Mouse (Mus musculus) ES-E14 (cell line): ENCODE measurements at regions not wholly inside any gene's neighbourhood (a gene's known extent, or its start where the extent isn't known, plus 50 kb on each side); places are given as distances from the start of the nearest gene placed in this dataset.

Source experiments
- DNase-seq: peaks from one replicate; pipeline ENCODE4 v3.0.0-alpha.2; 2013; ENCODE audit warnings: low read depth, low spot score
- H3K27ac ChIP-seq: 2 replicates; pipeline ENCODE4 v1.5.1; 2012; ENCODE audit warnings: low read depth, mild to moderate bottlenecking, low read length, moderate library complexity, mixed read lengths; ENCODE audit not compliant: poor library complexity, insufficient read depth, severe bottlenecking
- H3K36me3 ChIP-seq: 2 replicates; pipeline ENCODE4 v1.6.1; 2012; ENCODE audit warnings: mild to moderate bottlenecking, low read length, moderate library complexity, mixed read lengths; ENCODE audit not compliant: control insufficient read depth, poor library complexity, insufficient read depth, severe bottlenecking
- H3K4me1 ChIP-seq, 2 experiments: fragments of 150-350 bp in 1 of 2; sonication (generic) in 1 of 2; 2 replicates each; pipeline ENCODE4 v1.6.1; 2012; ENCODE audit warnings: low read length in 2 of 2, mild to moderate bottlenecking in 1 of 2, mixed read lengths in 1 of 2; ENCODE audit not compliant: control insufficient read depth in 2 of 2, insufficient read depth in 2 of 2, poor library complexity in 1 of 2
- H3K4me3 ChIP-seq, 2 experiments: fragments of 150-350 bp in 1 of 2; sonication (generic) in 1 of 2; 2 replicates each; pipeline ENCODE4 v1.5.1; 2012; ENCODE audit warnings: low read length in 2 of 2, low read depth in 1 of 2, mild to moderate bottlenecking in 1 of 2, mixed read lengths in 1 of 2; ENCODE audit not compliant: insufficient read depth in 1 of 2, poor library complexity in 1 of 2, severe bottlenecking in 1 of 2
- H3K9ac ChIP-seq: 2 replicates; pipeline ENCODE4 v1.6.1; 2012; ENCODE audit warnings: low read depth, mild to moderate bottlenecking, low read length, mixed read lengths; ENCODE audit not compliant: poor library complexity, insufficient read depth, severe bottlenecking
- H3K9me3 ChIP-seq: fragments of 150-350 bp; sonication (generic); 2 replicates; pipeline ENCODE4 v1.6.1; 2012; ENCODE audit warnings: low read depth, mild to moderate bottlenecking, low read length; ENCODE audit not compliant: control insufficient read depth, insufficient read depth
- CHD2 ChIP-seq: IDR thresholded peaks from 2 replicates; pipeline ENCODE4 v1.6.1; 2014; ENCODE audit warnings: mild to moderate bottlenecking, low read depth, low read length, inconsistent platforms
- HCFC1 ChIP-seq: IDR thresholded peaks from 2 replicates; pipeline ENCODE4 v1.6.1; 2012; ENCODE audit warnings: low read length, inconsistent platforms, borderline replicate concordance; ENCODE audit not compliant: insufficient read depth
- MAFK ChIP-seq: IDR thresholded peaks from 2 replicates; pipeline ENCODE4 v1.6.1; 2014; ENCODE audit warnings: mild to moderate bottlenecking, low read depth, low read length, inconsistent platforms; ENCODE audit not compliant: insufficient read depth
- ZC3H11A ChIP-seq: IDR thresholded peaks from 2 replicates; pipeline ENCODE4 v1.6.1; 2012; ENCODE audit warnings: low read depth, mild to moderate bottlenecking, inconsistent platforms, low read length, borderline replicate concordance
- ZNF384 ChIP-seq: IDR thresholded peaks from 2 replicates; pipeline ENCODE4 v1.6.1; 2012; ENCODE audit warnings: low read depth, low read length, inconsistent platforms
- in situ Hi-C, 2 experiments: fragments of 600-800 bp; cut with MboI; formaldehyde crosslinking; loops; one replicate each; pipeline ENCODE4 v1.15.1; 2025; ENCODE audit warnings: low sequenced_read_pairs in 2 of 2, inconsistent platforms in 1 of 2; ENCODE audit not compliant: unreplicated experiment in 2 of 2

GRCm38 (mm10) chr1:57545792-57546685 is 139.1 kb upstream of the Tyw5 start:
- Histone ChIP-seq H3K9me3 (no peaks in the 10 kb centered on the region), H3K27ac (no peak overlapping the region), H3K4me3 (no peak overlapping the region), H3K36me3 (no peaks in the 10 kb centered on the region), H3K9ac (no peak overlapping the region), H3K4me1 (no peaks in the 10 kb centered on the region)
- DNase-seq = no peak
- TF ChIP-seq ZNF384 = no peak
- TF ChIP-seq MAFK = no peak
- no peak for TF ChIP-seq HCFC1
- no peak for TF ChIP-seq ZC3H11A
- no peak for TF ChIP-seq CHD2
- in situ Hi-C loops = no loop called here

GRCm38 (mm10) chr1:57561517-57561916 is 154.6 kb upstream of the Tyw5 start:
- TF ChIP-seq MAFK (no peak), ZNF384 (no peak), CHD2 (no peak)
- peaks cover 0 to 8% of the 10 kb centered on the region in 2 experiments; a peak in 2 of 4 replicates for H3K4me1 ChIP-seq
- no peak overlapping the region for H3K27ac ChIP-seq
- in situ Hi-C loops = no loop called here
- no peaks in the 10 kb centered on the region for H3K36me3 ChIP-seq
- no peak overlapping the region for H3K9ac ChIP-seq
- no peak for DNase-seq
- no peak overlapping the region for H3K4me3 ChIP-seq
- no peaks in the 10 kb centered on the region for H3K9me3 ChIP-seq

DNA sequence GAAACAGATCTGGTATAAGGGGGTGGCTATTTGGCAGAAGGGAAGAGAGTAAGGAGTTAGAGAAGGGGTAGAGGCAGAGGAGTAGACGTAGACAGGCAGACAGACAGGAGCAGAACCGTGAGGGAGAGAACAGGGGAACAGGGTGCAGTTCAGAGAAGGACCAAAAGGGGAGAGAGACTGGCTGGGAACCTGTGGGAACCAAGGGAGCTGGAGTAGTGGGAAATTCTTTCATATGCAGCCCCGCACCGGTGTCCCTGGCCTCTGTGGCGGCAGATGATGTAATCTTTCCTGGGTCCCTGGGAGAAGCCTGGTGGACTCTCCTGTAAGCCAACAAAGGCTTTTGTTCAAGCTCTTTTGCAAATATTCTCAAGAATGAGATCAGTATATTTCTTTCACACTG is 157.8 kb upstream of the Tyw5 start:
- peak; percentile 16 for DNase-seq
- TF ChIP-seq MAFK (no peak), CHD2 (no peak), ZNF384 (no peak), HCFC1 (no peak)
- in situ Hi-C loops = no loop called here

GRCm38 (mm10) chr1:57572097-57572496 is 165.2 kb upstream of the Tyw5 start:
- Histone ChIP-seq H3K4me1 (no peaks in the 10 kb centered on the region), H3K9me3 (no peaks in the 10 kb centered on the region), H3K4me3 (no peak overlapping the region), H3K27ac (no peak overlapping the region), H3K36me3 (no peaks in the 10 kb centered on the region), H3K9ac (no peak overlapping the region)
- in situ Hi-C loops = no loop called here
- DNase-seq = no peak
- TF ChIP-seq MAFK (no peak), ZC3H11A (no peak), HCFC1 (no peak), ZNF384 (no peak), CHD2 (no peak)

More for the DNA sequence above, 157.8 kb upstream of the Tyw5 start:
- no peaks in the 10 kb centered on the region for H3K36me3 ChIP-seq
- H3K4me3 ChIP-seq = no peak overlapping the region
- H3K9me3 ChIP-seq = no peaks in the 10 kb centered on the region
- no peak overlapping the region for H3K9ac ChIP-seq
- no peak overlapping the region for H3K27ac ChIP-seq
- peaks cover 0 to 8% of the 10 kb centered on the region in 2 experiments; a peak in 2 of 4 replicates for H3K4me1 ChIP-seq

GRCm38 (mm10) chr1:57573829-57574228 is 166.9 kb upstream of the Tyw5 start:
- no peak overlapping the region for H3K4me3 ChIP-seq
- no peaks in the 10 kb centered on the region for H3K9me3 ChIP-seq
- H3K4me1 ChIP-seq = no peaks in the 10 kb centered on the region
- DNase-seq = no peak
- in situ Hi-C loops = no loop called here
- H3K27ac ChIP-seq = no peak overlapping the region
- no peaks in the 10 kb centered on the region for H3K36me3 ChIP-seq
- no peak for TF ChIP-seq CHD2
- TF ChIP-seq HCFC1 = no peak
- TF ChIP-seq ZC3H11A = no peak
- TF ChIP-seq ZNF384 = no peak
- no peak for TF ChIP-seq MAFK
- H3K9ac ChIP-seq = no peak overlapping the region
